Mouse (Mus musculus) bone marrow, adult 2 months (tissue): ENCODE results near the gene Fam110a. TPM values are rescaled to one million over a fixed set of nuclear protein-coding genes. Genes with fewer than 3 reads are reported as not detected.

Source experiments
- H3K27ac ChIP-seq: fragments of 200-500 bp; 2 replicates; pipeline ENCODE4 v1.5.1; 2012; ENCODE audit warnings: low read depth, mild to moderate bottlenecking, control low read depth, inconsistent platforms, low read length; ENCODE audit not compliant: control insufficient read depth, poor library complexity, insufficient read depth
- H3K4me1 ChIP-seq: fragments of 200-500 bp; 2 replicates; pipeline ENCODE4 v1.6.1; 2011; ENCODE audit warnings: low read length; ENCODE audit not compliant: control insufficient read depth, insufficient read depth
- H3K4me3 ChIP-seq: fragments of 200-500 bp; replicated peaks from 2 replicates; pipeline ENCODE3; 2011; ENCODE audit warnings: mild to moderate bottlenecking, low read depth, low read length, control low read depth; ENCODE audit not compliant: control insufficient read depth
- CTCF ChIP-seq: fragments of 200-500 bp; IDR thresholded peaks from 2 replicates; pipeline ENCODE4 v1.5.1; 2011; ENCODE audit warnings: low read length, control low read depth; ENCODE audit not compliant: control insufficient read depth, insufficient read depth
- POLR2A ChIP-seq: fragments of 200-500 bp; IDR thresholded peaks from 2 replicates; pipeline ENCODE4 v1.6.1; 2011; ENCODE audit warnings: low read depth, mild to moderate bottlenecking, control low read depth, low read length, borderline replicate concordance; ENCODE audit not compliant: control insufficient read depth
- WGBS: fragments of 180-500 bp; shearing (Covaris S2); methylation state at CpG from one replicate; pipeline ENCODE4 v1.1.7; 2018; 5-methylcytosine and 5-hydroxymethylcytosine counted together
- polyA plus RNA-seq: library from polyadenylated mRNA; stranded (reverse); fragments of >200 nt; gene quantifications from 2 replicates; pipeline ENCODE4 v1.2.4, GENCODE M21; 2011; ENCODE audit warnings: low replicate concordance; ENCODE audit not compliant: missing spikeins, insufficient read depth, insufficient read length

The Fam110a gene
- polyA plus RNA-seq: 3.0 and 13.0 TPM in 2 replicates

DNA sequence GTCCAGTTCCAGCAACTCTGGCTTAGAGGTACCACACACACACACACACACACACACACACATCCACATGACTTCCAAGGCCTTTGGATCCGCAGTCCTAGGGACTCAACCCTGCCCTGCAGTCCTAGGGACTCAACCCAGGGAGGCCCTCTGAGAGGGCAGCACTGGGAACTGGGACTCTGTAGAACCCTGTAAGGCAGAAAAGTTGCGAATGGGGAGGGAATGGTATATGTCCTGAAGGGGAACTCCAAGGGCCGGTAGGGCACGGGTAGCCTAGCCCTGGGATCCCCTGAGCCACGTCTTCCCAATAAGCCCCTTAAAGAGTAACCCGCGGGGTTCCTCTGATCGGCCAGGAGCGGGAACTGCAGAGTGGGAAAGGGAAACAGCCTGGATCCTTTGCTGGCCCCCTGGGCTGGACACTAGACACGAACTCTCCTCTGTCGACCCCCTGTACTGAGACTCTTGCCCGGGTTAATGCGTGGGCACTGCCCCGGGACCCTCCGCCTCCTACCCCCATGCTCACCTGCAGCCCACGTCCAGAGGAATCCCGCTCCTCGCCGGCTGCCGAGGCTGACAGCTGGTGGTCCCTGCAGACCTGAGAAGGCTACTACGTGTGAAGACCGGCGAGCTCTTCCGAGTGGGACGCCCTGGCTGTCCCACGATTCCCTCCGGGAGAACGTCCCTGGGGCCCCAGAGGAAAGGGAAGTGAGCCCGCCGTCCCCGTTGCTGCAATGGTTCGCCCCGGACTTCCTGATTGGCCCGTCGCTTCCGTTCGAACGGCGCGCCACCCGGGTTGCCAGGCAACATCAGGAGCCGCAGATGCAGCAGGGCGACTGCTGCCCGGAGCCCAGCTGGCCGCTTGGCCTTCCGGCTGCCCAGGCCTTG lies at the start of gene Fam110a:
Fam110a (minus strand) TSS at position 750 of the 885 bp plus-strand sequence.
- peak within 1 kb of the TSS; percentile 85 for H3K4me3 ChIP-seq
- WGBS: under 1% methylated on average over 46 of the region's 46 CpGs
- peaks cover 11% of the 10 kb centered on the region; the same call in 1 of the 2 replicates for H3K4me1 ChIP-seq
- peak within 1 kb of the TSS; percentile 64 for H3K27ac ChIP-seq
- TF ChIP-seq POLR2A (peak; percentile 41; the same call in 1 of the 2 replicates), CTCF (no peak)

DNA sequence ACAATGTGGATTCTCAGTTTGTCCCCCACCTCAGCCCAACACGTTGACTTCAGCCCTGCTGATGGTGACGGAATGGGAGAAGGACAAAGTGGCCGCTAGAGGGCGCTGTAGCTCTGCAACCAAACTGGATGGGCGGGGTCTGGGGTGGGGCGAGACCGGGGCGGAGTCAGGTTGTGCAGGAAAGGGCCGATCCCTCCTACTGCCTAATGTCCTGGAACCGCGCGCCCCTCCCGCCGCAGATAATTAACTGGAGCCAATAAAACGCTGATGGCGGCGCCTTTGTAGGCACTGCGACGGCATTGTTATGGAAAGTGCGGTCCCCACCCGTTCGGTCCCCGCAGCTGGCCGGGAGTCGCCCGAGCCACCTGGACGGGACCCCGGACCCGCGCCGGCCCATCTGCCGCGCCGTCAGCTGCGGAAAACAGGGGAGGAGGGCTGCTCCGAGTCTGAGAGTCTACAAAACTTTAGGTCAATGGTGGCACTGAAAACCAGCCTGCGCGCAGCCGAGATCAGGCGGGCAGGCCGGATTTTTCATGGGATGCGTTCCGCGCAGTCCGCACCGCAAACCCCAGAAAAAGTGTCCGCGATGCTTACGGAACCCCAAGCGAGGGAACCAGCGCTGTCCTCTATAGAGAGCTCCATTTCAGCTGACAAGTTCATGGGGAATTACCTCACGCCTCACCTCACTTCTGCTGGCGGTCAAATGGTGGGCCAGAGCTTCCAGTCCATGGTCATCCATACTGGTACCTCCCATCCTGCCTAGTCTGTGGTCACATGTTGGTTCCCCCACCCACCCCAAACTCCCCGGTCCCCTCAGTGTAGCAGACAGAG lies 49.4 kb upstream of the Fam110a start:
- WGBS: 2% methylated on average over 54 of the region's 54 CpGs
- peak; percentile 88 for TF ChIP-seq CTCF
- TF ChIP-seq POLR2A: no peak
- Histone ChIP-seq H3K4me1 (no peaks in the 10 kb centered on the region), H3K27ac (no peak overlapping the region), H3K4me3 (peak overlapping the region; percentile 52)

- TF ChIP-seq CTCF: no peak
- no peak for TF ChIP-seq POLR2A
- WGBS: 65% methylated on average over 11 of the region's 11 CpGs
- Histone ChIP-seq H3K4me1 (no peaks in the 10 kb centered on the region), H3K27ac (no peak overlapping the region), H3K4me3 (no peak overlapping the region)
Observed at GRCm38 (mm10) chr2:152024883-152025422, 44.9 kb upstream of the Fam110a start.

DNA sequence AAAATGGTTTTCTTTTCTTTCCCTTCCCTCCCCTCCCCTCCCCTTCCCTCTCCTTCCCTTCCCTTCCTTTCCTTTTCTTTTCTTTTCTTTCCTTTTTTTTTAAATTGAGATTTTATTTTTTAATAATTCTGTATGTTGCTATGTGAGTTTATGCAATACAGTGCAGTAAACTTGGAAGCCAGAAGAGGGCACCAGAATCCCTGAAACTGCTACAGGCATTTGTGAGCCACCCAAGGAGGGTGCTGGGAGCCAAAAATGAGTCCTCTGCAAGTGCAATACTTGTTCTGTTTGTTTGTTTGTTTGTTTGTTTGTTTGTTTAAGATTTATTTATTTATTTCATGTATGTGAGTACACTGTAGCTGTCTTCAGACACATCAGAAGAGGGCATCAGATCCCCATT lies 42.0 kb upstream of the Fam110a start:
- TF ChIP-seq POLR2A (no peak), CTCF (no peak)
- Histone ChIP-seq H3K27ac (no peak overlapping the region), H3K4me1 (no peaks in the 10 kb centered on the region), H3K4me3 (no peak overlapping the region)

DNA sequence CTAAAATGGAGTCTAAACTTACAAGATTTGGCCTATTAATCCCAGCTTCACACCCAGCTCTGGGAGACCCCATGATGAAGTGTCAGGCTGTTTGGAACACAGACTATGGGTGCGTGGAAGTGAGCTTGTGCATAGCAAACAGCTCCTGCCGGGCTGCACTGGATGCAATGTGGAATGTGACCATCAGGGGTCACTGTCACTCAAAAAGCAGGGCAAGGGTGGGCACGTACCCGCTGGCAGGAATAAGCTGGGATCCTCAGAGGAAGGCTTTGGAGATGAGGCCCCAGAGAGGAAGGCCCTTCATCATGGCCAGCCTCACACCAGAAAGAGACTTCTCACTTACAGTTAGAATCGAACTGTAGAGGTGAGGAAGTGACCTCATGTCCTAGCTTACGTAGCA lies 40.2 kb upstream of the Fam110a start:
- no peak for TF ChIP-seq POLR2A
- peak; percentile 65 for TF ChIP-seq CTCF
- Histone ChIP-seq H3K27ac (no peak overlapping the region), H3K4me1 (no peaks in the 10 kb centered on the region), H3K4me3 (no peak overlapping the region)
- WGBS: 20% methylated on average over 6 of the region's 6 CpGs

DNA sequence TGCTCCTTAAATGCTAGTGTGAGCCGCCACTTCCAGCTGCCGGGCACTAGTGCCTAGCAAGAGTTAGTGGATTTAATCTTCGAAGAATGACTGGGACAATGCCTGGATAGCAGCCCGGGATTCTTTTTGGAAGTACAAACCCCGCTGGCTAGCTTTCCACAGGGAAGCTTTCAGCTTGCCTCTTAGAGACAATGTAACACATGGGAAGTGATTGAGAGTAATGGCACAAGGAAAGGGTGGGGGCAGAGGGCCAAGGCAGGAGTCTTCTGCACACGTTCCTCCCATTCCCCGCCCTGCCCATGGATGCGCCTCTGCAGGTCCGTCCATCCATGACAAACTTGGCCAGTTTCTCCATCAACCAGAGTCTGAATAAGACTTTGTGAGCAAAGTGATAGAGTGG lies 36.6 kb upstream of the Fam110a start:
- 85% methylated on average over 9 of the region's 9 CpGs for WGBS
- H3K27ac ChIP-seq: no peak overlapping the region
- no peaks in the 10 kb centered on the region for H3K4me1 ChIP-seq
- H3K4me3 ChIP-seq: no peak overlapping the region
- TF ChIP-seq CTCF (no peak), POLR2A (no peak)

DNA sequence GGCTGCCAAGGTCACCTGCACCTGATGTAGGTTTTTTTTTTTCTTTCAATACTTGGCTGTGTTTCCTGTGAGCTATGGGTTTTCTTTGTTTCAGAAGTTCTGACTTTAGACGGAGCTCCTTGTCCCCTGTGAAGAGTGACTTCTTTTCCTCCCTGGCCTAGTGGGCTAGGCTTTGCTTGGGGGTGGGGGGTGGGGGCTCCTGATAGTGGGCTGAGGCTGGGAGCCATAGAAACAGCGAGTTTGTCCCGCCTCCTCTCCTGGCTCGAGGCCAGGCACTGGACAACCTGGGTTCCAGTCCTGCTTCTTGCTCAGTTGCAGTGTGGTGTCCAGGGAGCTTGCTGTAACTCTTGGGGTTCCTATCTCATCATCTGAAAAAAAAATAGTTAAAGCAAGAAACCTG lies 36.0 kb upstream of the Fam110a start:
- Histone ChIP-seq H3K4me3 (no peak overlapping the region), H3K4me1 (no peaks in the 10 kb centered on the region), H3K27ac (no peak overlapping the region)
- WGBS: 60% methylated on average over 4 of the region's 4 CpGs
- TF ChIP-seq CTCF (no peak), POLR2A (no peak)

DNA sequence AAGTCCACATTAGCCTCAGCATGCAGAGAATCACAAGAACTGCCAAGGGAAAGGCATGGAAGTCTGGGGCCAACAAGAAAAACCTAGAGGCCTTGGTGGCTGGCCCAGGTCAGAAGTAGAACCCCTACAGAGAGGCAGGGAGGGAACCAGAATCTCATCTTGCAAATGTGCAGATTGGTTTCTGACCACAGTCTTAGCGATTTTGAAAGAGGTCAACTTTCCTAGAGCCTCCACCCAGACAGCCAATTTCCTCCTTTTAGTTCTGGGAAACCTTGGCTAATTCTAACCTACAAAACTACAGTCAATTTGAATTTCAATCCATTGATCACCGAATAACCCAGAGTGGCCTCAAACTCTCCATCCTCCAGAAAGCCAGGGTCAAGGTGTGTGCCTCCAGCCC lies 32.7 kb upstream of the Fam110a start:
- H3K27ac ChIP-seq: no peak overlapping the region
- TF ChIP-seq POLR2A (no peak), CTCF (no peak)
- 38% methylated on average over 2 of the region's 2 CpGs for WGBS
- H3K4me3 ChIP-seq: no peak overlapping the region
- H3K4me1 ChIP-seq: no peaks in the 10 kb centered on the region
